Comparison of ENCODE assay signal across 11 mouse cellular contexts in genomic region chr9:101080046-101080685, GRCm38 (mm10). TPM values are rescaled to one million over a fixed set of nuclear protein-coding genes. Genes with fewer than 3 reads are reported as not detected.
A peak's percentile ranks its signal among the peaks of the same experiment; 100 is the strongest.
DNase-seq lines count a peak whose midpoint lies in the region; ATAC-seq and TF ChIP-seq lines count a peak whose summit lies in the region.
"Had no signal": no experiment of that assay in that cellular context is flagged by ENCODE, and none has a peak within 500 bp of the region (broad histone marks: within the 10 kb centered on the region; RNA-seq: fewer than 3 reads in every experiment).

No protein-coding gene starts in this region.

- no peaks in the 10 kb centered on the region for H3K9me3 ChIP-seq in neural tube, embryonic 12.5 days
- H3K9me3 ChIP-seq in liver, postnatal 0 days (ENCODE audit: low read length), result no peaks in the 10 kb centered on the region
- H3K9me3 ChIP-seq in stomach, embryonic 14.5 days (ENCODE audit: control insufficient read depth, low read depth, low read length), result no peaks in the 10 kb centered on the region
- H3K9me3 ChIP-seq: midbrain, embryonic 12.5 days had no signal

- peaks cover 34% of the 10 kb centered on the region for H3K36me3 ChIP-seq in heart, adult 2 months (ENCODE audit: control insufficient read depth, insufficient read depth, low read length)
- no peaks in the 10 kb centered on the region; the same call in 1 of the 2 replicates for H3K36me3 ChIP-seq in neural tube, embryonic 12.5 days
- H3K36me3 ChIP-seq in liver, postnatal 0 days (replicated peaks; ENCODE audit: insufficient read depth, low read length), result peaks cover 4% of the 10 kb centered on the region
- peaks cover 2% of the 10 kb centered on the region for H3K36me3 ChIP-seq in stomach, embryonic 14.5 days (ENCODE audit: control insufficient read depth, insufficient read depth, low read length)
- H3K36me3 ChIP-seq: midbrain, embryonic 12.5 days had no signal

- no peak for DNase-seq in heart, adult 2 months
- no peak for DNase-seq in heart, adult 18-20 months
- DNase-seq in neural tube, embryonic 10.5 days (ENCODE audit: extremely low spot score, low spot score), result no peak
- no peak for DNase-seq in liver, postnatal 0 days
- no peak for DNase-seq in kidney, adult 9 months
- no peak for DNase-seq in adrenal gland, postnatal 4 days (ENCODE audit: low spot score in 2 of 2)
- DNase-seq: gastrocnemius, postnatal 10 days had no signal

- intact Hi-C loops in heart, adult 2 months (cut with DNase I), result no loop called here

- no peak overlapping the region for H3K27ac ChIP-seq in heart, adult 2 months
- H3K27ac ChIP-seq in neural tube, embryonic 12.5 days, result no peak overlapping the region
- H3K27ac ChIP-seq in liver, postnatal 0 days (ENCODE audit: low read depth), result no peak overlapping the region
- H3K27ac ChIP-seq in stomach, embryonic 14.5 days (ENCODE audit: low read length), result no peak overlapping the region
- H3K27ac ChIP-seq: embryonic facial prominence, embryonic 10.5 days; midbrain, embryonic 12.5 days had no signal

- no peak for TF ChIP-seq POLR2A in heart, adult 2 months (IDR thresholded peaks at IDR 0.05; ENCODE audit: insufficient read depth, low read depth, low read length)

- H3K4me2 ChIP-seq in neural tube, embryonic 12.5 days (replicated peaks), result 0 out of 2 replicates have a peak overlapping the region, but pooled peaks have one; percentile 8
- peak overlapping the region; percentile 96 for H3K4me2 ChIP-seq in liver, postnatal 0 days (ENCODE audit: low read depth, low read length)
- peak overlapping the region; percentile 31; the same call in 1 of the 2 replicates for H3K4me2 ChIP-seq in stomach, embryonic 14.5 days (replicated peaks; ENCODE audit: low read depth, low read length)

- no peak for TF ChIP-seq EP300 in heart, adult 2 months (IDR thresholded peaks at IDR 0.05; ENCODE audit: insufficient read depth, low read depth, low read length)
- no peak for TF ChIP-seq EP300 in liver, postnatal 0 days (IDR thresholded peaks at IDR 0.05; ENCODE audit: low read depth)

- 34% methylated on average over 3 of the region's 3 CpGs for WGBS in heart, adult 2 months
- WGBS in neural tube, embryonic 12.5 days, result 76% methylated on average over 3 of the region's 3 CpGs
- 87% methylated on average over 3 of the region's 3 CpGs for WGBS in liver, postnatal 0 days (ENCODE audit: insufficient replicate concordance)
- WGBS in stomach, embryonic 14.5 days, result 39% methylated on average over 3 of the region's 3 CpGs

- no peak for ATAC-seq in neural tube, embryonic 12.5 days (ENCODE audit: low FRiP score, low read depth)
- ATAC-seq in liver, postnatal 0 days, result 0 out of 2 replicates have a peak, but pooled peaks have one; percentile 35
- no peak for ATAC-seq in stomach, embryonic 14.5 days (ENCODE audit: insufficient number of reproducible peaks, insufficient read depth, low FRiP score, low read depth)

- H3K27me3 ChIP-seq in heart, adult 2 months (ENCODE audit: control insufficient read depth, insufficient read depth, low read length), result no peaks in the 10 kb centered on the region
- no peaks in the 10 kb centered on the region for H3K27me3 ChIP-seq in neural tube, embryonic 12.5 days (replicated peaks)
- H3K27me3 ChIP-seq in liver, postnatal 0 days (ENCODE audit: insufficient read depth, low read length), result no peaks in the 10 kb centered on the region
- no peaks in the 10 kb centered on the region for H3K27me3 ChIP-seq in stomach, embryonic 14.5 days (ENCODE audit: control insufficient read depth, insufficient read depth, low read length)
- H3K27me3 ChIP-seq: midbrain, embryonic 12.5 days had no signal

- no peak overlapping the region for H3K9ac ChIP-seq in heart, adult 2 months (ENCODE audit: low read depth, low read length)
- no peak overlapping the region for H3K9ac ChIP-seq in neural tube, embryonic 12.5 days
- no peak overlapping the region for H3K9ac ChIP-seq in liver, postnatal 0 days (replicated peaks)
- no peak overlapping the region for H3K9ac ChIP-seq in stomach, embryonic 14.5 days (replicated peaks; ENCODE audit: low read depth, low read length)
- H3K9ac ChIP-seq: midbrain, embryonic 12.5 days had no signal

- no peak overlapping the region for H3K4me3 ChIP-seq in heart, adult 2 months
- no peak overlapping the region for H3K4me3 ChIP-seq in neural tube, embryonic 12.5 days
- no peak overlapping the region for H3K4me3 ChIP-seq in liver, postnatal 0 days (ENCODE audit: low read depth, low read length)
- no peak overlapping the region for H3K4me3 ChIP-seq in stomach, embryonic 14.5 days (ENCODE audit: low read depth, low read length)

- peaks cover 10% of the 10 kb centered on the region for H3K79me2 ChIP-seq in heart, adult 2 months (replicated peaks; ENCODE audit: control insufficient read depth, insufficient read depth, low read length)

- peaks cover 16% of the 10 kb centered on the region for H3K4me1 ChIP-seq in heart, adult 2 months (ENCODE audit: control insufficient read depth, insufficient read depth, low read length)
- peaks cover 26% of the 10 kb centered on the region for H3K4me1 ChIP-seq in neural tube, embryonic 12.5 days
- H3K4me1 ChIP-seq in liver, postnatal 0 days (ENCODE audit: insufficient read depth), result peaks cover 32% of the 10 kb centered on the region
- peaks cover 24% of the 10 kb centered on the region for H3K4me1 ChIP-seq in stomach, embryonic 14.5 days (ENCODE audit: control insufficient read depth, insufficient read depth, low read length)

- TF ChIP-seq CTCF in heart, adult 2 months (IDR thresholded peaks at IDR 0.05), result peak; percentile 30
- peak; percentile 35 for TF ChIP-seq CTCF in liver, postnatal 0 days (IDR thresholded peaks at IDR 0.05; ENCODE audit: low read depth)

RNA-seq across cellular contexts. Expression of gene Msl2, which starts 6.3 kb away (rescaled TPM):
- total RNA-seq in heart, adult 2 months (2021), result 10 to 100 TPM; 33.5 to 35.9 TPM
- 10.8 and 16.4 TPM in 2 replicates for polyA plus RNA-seq in heart, adult 2 months (2012; rRNA removed)
- 10 to 100 TPM; 30.8 to 33.9 TPM for total RNA-seq in heart, adult 18-20 months (2021)
- 7.6 and 8.8 TPM in 2 replicates for polyA plus RNA-seq in neural tube, embryonic 12.5 days (2016; fragmentation: Nextera tagmentation; extraction: Ambion mirVana)
- polyA plus RNA-seq in liver, postnatal 0 days (2015; fragmentation: Nextera tagmentation; extraction: Ambion mirVana), result 2.2 and 2.4 TPM in 2 replicates
- 7.8 and 9.9 TPM in 2 replicates for polyA plus RNA-seq in stomach, embryonic 14.5 days (2014; fragmentation: Nextera tagmentation; extraction: Ambion mirVana)
- 10 to 100 TPM; 54.7 to 58.2 TPM for total RNA-seq in adrenal gland, postnatal 4 days (2021)

RNA-seq across cellular contexts. Expression of gene Pccb, which starts 45.5 kb away (rescaled TPM):
- total RNA-seq in heart, adult 2 months (2021), result 100 to 1,000 TPM in 1 of 2 experiments, 10 to 100 TPM in 1; 87.3 to 109 TPM
- polyA plus RNA-seq in heart, adult 2 months (2012; rRNA removed), result 117 and 163 TPM in 2 replicates
- total RNA-seq in heart, adult 18-20 months (2021), result 100 to 1,000 TPM; 107 TPM
- 17.0 and 17.7 TPM in 2 replicates for polyA plus RNA-seq in neural tube, embryonic 12.5 days (2016; fragmentation: Nextera tagmentation; extraction: Ambion mirVana)
- 14.2 and 15.6 TPM in 2 replicates for polyA plus RNA-seq in liver, postnatal 0 days (2015; fragmentation: Nextera tagmentation; extraction: Ambion mirVana)
- 27.1 and 28.2 TPM in 2 replicates for polyA plus RNA-seq in stomach, embryonic 14.5 days (2014; fragmentation: Nextera tagmentation; extraction: Ambion mirVana)
- total RNA-seq in adrenal gland, postnatal 4 days (2021), result 100 to 1,000 TPM; 102 to 115 TPM

Comparison
In these comparisons a context has a peak if more than half of its experiments do, and no peak if none do; other contexts are left out.
1. H3K4me2 ChIP-seq: peak in every context shown above with its lines; median percentile 96 in liver, postnatal 0 days; 31 in stomach, embryonic 14.5 days; 8 in neural tube, embryonic 12.5 days.